Mouse (Mus musculus) neural tube, embryonic 13.5 days (tissue): ENCODE measurements around the gene Rassf7. TPM values are rescaled to one million over a fixed set of nuclear protein-coding genes. Genes with fewer than 3 reads are reported as not detected.
A peak's percentile ranks its signal among the peaks of the same experiment; 100 is the strongest.

ENCODE experiments used
- ATAC-seq: fragments of 200-750 bp; cut with Nextera tagmentation; 2 replicates; pipeline ENCODE4 v1.8.0; 2017; ENCODE audit warnings: low read depth, mild to moderate bottlenecking, moderate TSS enrichment, moderate library complexity
- H3K27ac ChIP-seq: fragments of 300-500 bp; sonication (generic); replicated peaks from 2 replicates; pipeline ENCODE4 v1.5.1; 2015; ENCODE audit warnings: moderate library complexity, mild to moderate bottlenecking, inconsistent platforms
- H3K27me3 ChIP-seq: fragments of 300-500 bp; sonication (generic); 2 replicates; pipeline ENCODE4 v1.6.1; 2015; ENCODE audit warnings: mild to moderate bottlenecking, inconsistent platforms
- H3K36me3 ChIP-seq: fragments of 300-500 bp; sonication (generic); 2 replicates; pipeline ENCODE4 v1.6.1; 2015; ENCODE audit warnings: mild to moderate bottlenecking, inconsistent platforms
- H3K4me1 ChIP-seq: fragments of 300-500 bp; sonication (generic); replicated peaks from 2 replicates; pipeline ENCODE4 v1.6.1; 2015; ENCODE audit warnings: inconsistent platforms
- H3K4me2 ChIP-seq: fragments of 300-500 bp; sonication (generic); 2 replicates; pipeline ENCODE4 v1.6.1; 2015; ENCODE audit warnings: inconsistent platforms, mild to moderate bottlenecking, moderate library complexity
- H3K4me3 ChIP-seq: fragments of 300-500 bp; sonication (generic); 2 replicates; pipeline ENCODE4 v1.5.1; 2015; ENCODE audit warnings: mild to moderate bottlenecking, inconsistent platforms
- H3K9ac ChIP-seq: fragments of 300-500 bp; sonication (generic); 2 replicates; pipeline ENCODE4 v1.6.1; 2015; ENCODE audit warnings: moderate library complexity, mild to moderate bottlenecking, inconsistent platforms
- H3K9me3 ChIP-seq: fragments of 300-500 bp; sonication (generic); 2 replicates; pipeline ENCODE4 v1.6.1; 2016; ENCODE audit warnings: inconsistent platforms
- WGBS: fragments of 180-500 bp; shearing (Covaris S2); methylation state at CpG from one replicate; pipeline ENCODE4 v1.1.7; 2015; 5-methylcytosine and 5-hydroxymethylcytosine counted together
- polyA plus RNA-seq: library from polyadenylated mRNA; unstranded; fragments of >200 nt; fragmentation: Nextera tagmentation; extraction: Ambion mirVana; gene quantifications from 2 replicates; pipeline ENCODE4 v1.2.1, GENCODE M21; 2015

Gene Rassf7
- polyA plus RNA-seq, 1 experiment from 2014 or later, result 29.8 TPM

GRCm38 (mm10) chr7:141190220-141190619 lies 25.4 kb upstream of the Rassf7 start:
- no peaks in the 10 kb centered on the region for H3K9me3 ChIP-seq
- H3K27ac ChIP-seq, result no peak overlapping the region
- peaks cover 34% of the 10 kb centered on the region for H3K36me3 ChIP-seq
- no peak for ATAC-seq
- peaks cover 27% of the 10 kb centered on the region for H3K4me1 ChIP-seq
- H3K4me2 ChIP-seq, result no peak overlapping the region
- no peak overlapping the region for H3K9ac ChIP-seq
- no peaks in the 10 kb centered on the region for H3K27me3 ChIP-seq
- 88% methylated on average over 3 of the region's 3 CpGs for WGBS
- H3K4me3 ChIP-seq, result no peak overlapping the region

- Histone ChIP-seq H3K9ac (no peak overlapping the region), H3K27me3 (no peaks in the 10 kb centered on the region), H3K27ac (no peak overlapping the region), H3K4me1 (peaks cover 33% of the 10 kb centered on the region), H3K9me3 (no peaks in the 10 kb centered on the region), H3K4me3 (no peak overlapping the region), H3K36me3 (peaks cover 34% of the 10 kb centered on the region), H3K4me2 (no peak overlapping the region)
- ATAC-seq, result no peak
- 91% methylated on average over 14 of the region's 14 CpGs for WGBS
These were observed 24.6 kb upstream of the Rassf7 start for GRCm38 (mm10) chr7:141191036-141191435.

GRCm38 (mm10) chr7:141191796-141192685 lies 23.6 kb upstream of the Rassf7 start:
- H3K9me3 ChIP-seq, result no peaks in the 10 kb centered on the region
- H3K9ac ChIP-seq, result peak overlapping the region; percentile 95; the same call in 1 of the 2 replicates
- no peak for ATAC-seq
- H3K4me2 ChIP-seq, result peak overlapping the region; percentile 98
- H3K4me3 ChIP-seq, result peak overlapping the region; percentile 83
- no peaks in the 10 kb centered on the region for H3K27me3 ChIP-seq
- 90% methylated on average over 24 of the region's 24 CpGs for whole genome bisulfite sequencing
- H3K4me1 ChIP-seq, result peaks cover 33% of the 10 kb centered on the region
- peaks cover 34% of the 10 kb centered on the region for H3K36me3 ChIP-seq
- no peak overlapping the region for H3K27ac ChIP-seq

GRCm38 (mm10) chr7:141192776-141193347 lies 22.8 kb upstream of the Rassf7 start:
- peaks cover 37% of the 10 kb centered on the region for H3K36me3 ChIP-seq
- no peak for ATAC-seq
- no peaks in the 10 kb centered on the region for H3K9me3 ChIP-seq
- H3K4me3 ChIP-seq, result peak overlapping the region; percentile 83
- peaks cover 33% of the 10 kb centered on the region for H3K4me1 ChIP-seq
- H3K27me3 ChIP-seq, result no peaks in the 10 kb centered on the region
- peak overlapping the region; percentile 88 for H3K27ac ChIP-seq
- 29% methylated on average over 12 of the region's 12 CpGs for WGBS
- peak overlapping the region; percentile 95 for H3K9ac ChIP-seq
- H3K4me2 ChIP-seq, result peak overlapping the region; percentile 98

- Histone ChIP-seq H3K4me3 (peak overlapping the region; percentile 83), H3K9ac (peak overlapping the region; percentile 95), H3K27me3 (no peaks in the 10 kb centered on the region), H3K9me3 (no peaks in the 10 kb centered on the region), H3K36me3 (peaks cover 38% of the 10 kb centered on the region), H3K4me1 (peaks cover 33% of the 10 kb centered on the region), H3K4me2 (peak overlapping the region; percentile 98), H3K27ac (peak overlapping the region; percentile 88)
- ATAC-seq, result peak; percentile 22
- 1% methylated on average over 42 of the region's 43 CpGs for WGBS
These were observed 22.3 kb upstream of the Rassf7 start for GRCm38 (mm10) chr7:141193348-141193856.

- Histone ChIP-seq H3K9me3 (no peaks in the 10 kb centered on the region), H3K9ac (peak within 1 kb of the TSS; percentile 95), H3K4me2 (peak within 1 kb of the TSS; percentile 98), H3K27me3 (no peaks in the 10 kb centered on the region), H3K27ac (peak within 1 kb of the TSS; percentile 88), H3K4me3 (peak within 1 kb of the TSS; percentile 83), H3K4me1 (peaks cover 33% of the 10 kb centered on the region), H3K36me3 (peaks cover 37% of the 10 kb centered on the region)
- peak; percentile 95 for ATAC-seq
- WGBS, result 0% methylated on average over 38 of the region's 39 CpGs
These were observed 21.7 kb upstream of the Rassf7 start, which contains the start of the genes Hras and Lrrc56 for GRCm38 (mm10) chr7:141193948-141194347. Gene Hras, minus strand, starts transcription at chr7:141194005. Gene Lrrc56, plus strand, starts transcription at chr7:141194157.

- ATAC-seq, result no peak; the same call in 1 of the 2 replicates
These were observed 21.3 kb upstream of the Rassf7 start for GRCm38 (mm10) chr7:141194409-141194808.

GRCm38 (mm10) chr7:141194830-141195229 lies 20.8 kb upstream of the Rassf7 start:
- peaks cover 33% of the 10 kb centered on the region for H3K4me1 ChIP-seq
- WGBS, result under 1% methylated on average over 28 of the region's 28 CpGs

More at GRCm38 (mm10) chr7:141194409-141194808, 21.3 kb upstream of the Rassf7 start:
- Histone ChIP-seq H3K9me3 (no peaks in the 10 kb centered on the region), H3K36me3 (peaks cover 32% of the 10 kb centered on the region), H3K27ac (peak overlapping the region; percentile 87), H3K4me2 (peak overlapping the region; percentile 98), H3K9ac (peak overlapping the region; percentile 71), H3K4me3 (peak overlapping the region; percentile 83), H3K27me3 (no peaks in the 10 kb centered on the region), H3K4me1 (peaks cover 33% of the 10 kb centered on the region)
- under 1% methylated on average over 23 of the region's 23 CpGs for WGBS

GRCm38 (mm10) chr7:141195754-141196153 lies 19.9 kb upstream of the Rassf7 start:
- H3K4me2 ChIP-seq, result 0 out of 2 replicates have a peak overlapping the region, but pooled peaks have one; percentile 98
- no peak for ATAC-seq
- no peaks in the 10 kb centered on the region for H3K9me3 ChIP-seq
- H3K4me1 ChIP-seq, result peaks cover 33% of the 10 kb centered on the region
- 0 out of 2 replicates have a peak overlapping the region, but pooled peaks have one; percentile 83 for H3K4me3 ChIP-seq
- WGBS, result 98% methylated on average over 2 of the region's 2 CpGs
- H3K9ac ChIP-seq, result no peak overlapping the region
- peaks cover 19% of the 10 kb centered on the region for H3K36me3 ChIP-seq
- no peaks in the 10 kb centered on the region for H3K27me3 ChIP-seq
- H3K27ac ChIP-seq, result no peak overlapping the region

More at GRCm38 (mm10) chr7:141194830-141195229, 20.8 kb upstream of the Rassf7 start:
- Histone ChIP-seq H3K9ac (peak overlapping the region; percentile 71), H3K27ac (peak overlapping the region; percentile 87), H3K4me3 (peak overlapping the region; percentile 83), H3K4me2 (peak overlapping the region; percentile 98), H3K36me3 (peaks cover 28% of the 10 kb centered on the region), H3K9me3 (no peaks in the 10 kb centered on the region), H3K27me3 (no peaks in the 10 kb centered on the region)
- peak; percentile 30 for ATAC-seq

GRCm38 (mm10) chr7:141196619-141197282 lies 18.9 kb upstream of the Rassf7 start:
- Histone ChIP-seq H3K27ac (no peak overlapping the region), H3K4me2 (no peak overlapping the region), H3K4me3 (no peak overlapping the region), H3K27me3 (no peaks in the 10 kb centered on the region), H3K9me3 (no peaks in the 10 kb centered on the region), H3K36me3 (peaks cover 9% of the 10 kb centered on the region), H3K9ac (no peak overlapping the region), H3K4me1 (peaks cover 30% of the 10 kb centered on the region)
- ATAC-seq, result no peak
- WGBS, result 90% methylated on average over 8 of the region's 8 CpGs

GRCm38 (mm10) chr7:141198121-141198520 lies 17.5 kb upstream of the Rassf7 start:
- H3K4me1 ChIP-seq, result peaks cover 17% of the 10 kb centered on the region
- 93% methylated on average over 4 of the region's 4 CpGs for WGBS
- H3K9ac ChIP-seq, result no peak overlapping the region
- no peaks in the 10 kb centered on the region for H3K9me3 ChIP-seq
- no peak overlapping the region for H3K4me3 ChIP-seq
- no peak for ATAC-seq
- H3K4me2 ChIP-seq, result no peak overlapping the region
- H3K27me3 ChIP-seq, result no peaks in the 10 kb centered on the region
- no peak overlapping the region for H3K27ac ChIP-seq
- 0 out of 2 replicates have a peak, but pooled peaks cover 4% of the 10 kb centered on the region for H3K36me3 ChIP-seq
